Mouse (Mus musculus) heart, embryonic 13.5 days (tissue): ENCODE results near the gene Mbtd1. TPM values are rescaled to one million over a fixed set of nuclear protein-coding genes. Genes with fewer than 3 reads are reported as not detected.
A peak's percentile ranks its signal among the peaks of the same experiment; 100 is the strongest.

Experiments
- ATAC-seq: fragments of 200-750 bp; cut with Nextera tagmentation; 2 replicates; pipeline ENCODE4 v1.8.0; 2017; ENCODE audit warnings: moderate TSS enrichment; ENCODE audit not compliant: insufficient number of reproducible peaks, low FRiP score, low TSS enrichment; ENCODE audit errors: extremely low read depth
- H3K27ac ChIP-seq: fragments of 300-500 bp; sonication (generic); replicated peaks from 2 replicates; pipeline ENCODE4 v1.5.1; 2015; ENCODE audit warnings: moderate library complexity, mild to moderate bottlenecking, inconsistent platforms
- H3K27me3 ChIP-seq: fragments of 300-500 bp; sonication (generic); replicated peaks from 2 replicates; pipeline ENCODE4 v1.6.1; 2015; ENCODE audit warnings: mild to moderate bottlenecking, inconsistent platforms
- H3K36me3 ChIP-seq: fragments of 300-500 bp; sonication (generic); 2 replicates; pipeline ENCODE4 v1.6.1; 2015; ENCODE audit warnings: mild to moderate bottlenecking, inconsistent platforms
- H3K4me1 ChIP-seq: fragments of 300-500 bp; sonication (generic); 2 replicates; pipeline ENCODE4 v1.6.1; 2015; ENCODE audit warnings: inconsistent platforms
- H3K4me2 ChIP-seq: fragments of 300-500 bp; sonication (generic); 2 replicates; pipeline ENCODE4 v1.6.1; 2015; ENCODE audit warnings: inconsistent platforms, mild to moderate bottlenecking, moderate library complexity
- H3K4me3 ChIP-seq: fragments of 300-500 bp; sonication (generic); 2 replicates; pipeline ENCODE4 v1.5.1; 2015; ENCODE audit warnings: moderate library complexity, mild to moderate bottlenecking, inconsistent platforms
- H3K9ac ChIP-seq: fragments of 300-500 bp; sonication (generic); 2 replicates; pipeline ENCODE4 v1.6.1; 2015; ENCODE audit warnings: inconsistent platforms, mild to moderate bottlenecking, moderate library complexity
- H3K9me3 ChIP-seq: fragments of 300-500 bp; sonication (generic); 2 replicates; pipeline ENCODE4 v1.6.1; 2016; ENCODE audit warnings: inconsistent platforms
- WGBS: fragments of 180-500 bp; shearing (Covaris S2); methylation state at CpG from one replicate; pipeline ENCODE4 v1.1.7; 2015; ENCODE audit warnings: mixed read lengths; 5-methylcytosine and 5-hydroxymethylcytosine counted together
- polyA plus RNA-seq: library from polyadenylated mRNA; unstranded; fragments of >200 nt; fragmentation: Nextera tagmentation; extraction: Ambion mirVana; gene quantifications from 2 replicates; pipeline ENCODE4 v1.2.1, GENCODE M21; 2015

Gene Mbtd1
- 17.1 and 17.5 TPM in 2 replicates for polyA plus RNA-seq

- Histone ChIP-seq H3K27me3 (no peaks in the 10 kb centered on the region), H3K4me3 (peak within 1 kb of the TSS; percentile 99), H3K36me3 (peaks cover 29% of the 10 kb centered on the region), H3K4me1 (peaks cover 35% of the 10 kb centered on the region), H3K27ac (peak within 1 kb of the TSS; percentile 91), H3K9ac (peak within 1 kb of the TSS; percentile 98), H3K4me2 (peak within 1 kb of the TSS; percentile 95), H3K9me3 (no peaks in the 10 kb centered on the region)
- WGBS, result under 1% methylated on average over 73 of the region's 83 CpGs
- peak; percentile 95 for ATAC-seq
Measured at GRCm38 (mm10) chr11:93885572-93886410, at the start of gene Mbtd1, which contains the start of gene Utp18. Gene Mbtd1 (plus strand): TSS chr11:93885852. Gene Utp18 (minus strand): TSS chr11:93885766.

GRCm38 (mm10) chr11:93847342-93847741 is 38.3 kb upstream of the Mbtd1 start:
- WGBS, result 34% methylated on average over 2 of the region's 2 CpGs
- Histone ChIP-seq H3K9ac (no peak overlapping the region), H3K27me3 (no peaks in the 10 kb centered on the region), H3K4me2 (no peak overlapping the region), H3K27ac (no peak overlapping the region), H3K9me3 (no peaks in the 10 kb centered on the region), H3K4me3 (no peak overlapping the region), H3K36me3 (no peaks in the 10 kb centered on the region), H3K4me1 (no peaks in the 10 kb centered on the region)
- no peak for ATAC-seq

- Histone ChIP-seq H3K27ac (no peak overlapping the region), H3K4me1 (peaks cover 3% of the 10 kb centered on the region; the same call in 1 of the 2 replicates), H3K9me3 (no peaks in the 10 kb centered on the region), H3K4me2 (no peak overlapping the region), H3K27me3 (no peaks in the 10 kb centered on the region), H3K9ac (no peak overlapping the region), H3K4me3 (no peak overlapping the region), H3K36me3 (no peaks in the 10 kb centered on the region)
- ATAC-seq, result no peak
- WGBS, result 63% methylated on average over 3 of the region's 3 CpGs
Measured at GRCm38 (mm10) chr11:93852546-93852945, 33.1 kb upstream of the Mbtd1 start.

GRCm38 (mm10) chr11:93856284-93856955 is 29.2 kb upstream of the Mbtd1 start:
- Histone ChIP-seq H3K27ac (no peak overlapping the region), H3K4me3 (no peak overlapping the region), H3K36me3 (peaks cover 25% of the 10 kb centered on the region), H3K9ac (peak overlapping the region; percentile 8; the same call in 1 of the 2 replicates), H3K4me2 (peak overlapping the region; percentile 48), H3K4me1 (peaks cover 3% of the 10 kb centered on the region; the same call in 1 of the 2 replicates), H3K27me3 (no peaks in the 10 kb centered on the region), H3K9me3 (no peaks in the 10 kb centered on the region)
- WGBS, result 3% methylated on average over 6 of the region's 6 CpGs
- ATAC-seq, result no peak

- 85% methylated on average over 1 of the region's 1 CpGs for WGBS
- H3K27me3 ChIP-seq, result no peaks in the 10 kb centered on the region
- no peak for ATAC-seq
- H3K4me3 ChIP-seq, result no peak overlapping the region
- H3K9ac ChIP-seq, result no peak overlapping the region
- H3K4me2 ChIP-seq, result no peak overlapping the region
- no peak overlapping the region for H3K27ac ChIP-seq
- H3K4me1 ChIP-seq, result peaks cover 3% of the 10 kb centered on the region; the same call in 1 of the 2 replicates
- peaks cover 56% of the 10 kb centered on the region for H3K36me3 ChIP-seq
- H3K9me3 ChIP-seq, result no peaks in the 10 kb centered on the region
Measured at GRCm38 (mm10) chr11:93860540-93861172, 25.0 kb upstream of the Mbtd1 start.

GRCm38 (mm10) chr11:93861193-93861592 is 24.5 kb upstream of the Mbtd1 start:
- peaks cover 3% of the 10 kb centered on the region; the same call in 1 of the 2 replicates for H3K4me1 ChIP-seq
- no peak for ATAC-seq
- H3K36me3 ChIP-seq, result peaks cover 62% of the 10 kb centered on the region
- no peak overlapping the region for H3K27ac ChIP-seq
- no peak overlapping the region for H3K4me2 ChIP-seq
- no peak overlapping the region for H3K9ac ChIP-seq
- no peaks in the 10 kb centered on the region for H3K27me3 ChIP-seq
- no peaks in the 10 kb centered on the region for H3K9me3 ChIP-seq
- H3K4me3 ChIP-seq, result no peak overlapping the region
- 86% methylated on average over 2 of the region's 2 CpGs for WGBS

- Histone ChIP-seq H3K27ac (no peak overlapping the region), H3K36me3 (peaks cover 71% of the 10 kb centered on the region), H3K9me3 (no peaks in the 10 kb centered on the region), H3K4me1 (no peaks in the 10 kb centered on the region), H3K27me3 (no peaks in the 10 kb centered on the region), H3K4me2 (no peak overlapping the region), H3K9ac (no peak overlapping the region), H3K4me3 (no peak overlapping the region)
- no peak for ATAC-seq
- WGBS, result 85% methylated on average over 4 of the region's 4 CpGs
Measured at GRCm38 (mm10) chr11:93862045-93862623, 23.5 kb upstream of the Mbtd1 start.

- Histone ChIP-seq H3K9ac (no peak overlapping the region), H3K27ac (no peak overlapping the region), H3K9me3 (no peaks in the 10 kb centered on the region), H3K4me3 (no peak overlapping the region), H3K4me1 (no peaks in the 10 kb centered on the region), H3K36me3 (peaks cover 76% of the 10 kb centered on the region), H3K4me2 (no peak overlapping the region), H3K27me3 (no peaks in the 10 kb centered on the region)
- WGBS, result 75% methylated on average over 1 of the region's 1 CpGs
- no peak for ATAC-seq
Measured at GRCm38 (mm10) chr11:93862638-93863037, 23.0 kb upstream of the Mbtd1 start.

GRCm38 (mm10) chr11:93884068-93884467 is 1.6 kb upstream of the Mbtd1 start:
- Histone ChIP-seq H3K27me3 (no peaks in the 10 kb centered on the region), H3K4me3 (peak overlapping the region; percentile 99), H3K4me2 (peak overlapping the region; percentile 95), H3K27ac (no peak overlapping the region), H3K36me3 (peaks cover 40% of the 10 kb centered on the region), H3K9me3 (no peaks in the 10 kb centered on the region), H3K4me1 (peaks cover 31% of the 10 kb centered on the region), H3K9ac (peak overlapping the region; percentile 94)
- ATAC-seq, result no peak
- 94% methylated on average over 4 of the region's 4 CpGs for WGBS

GRCm38 (mm10) chr11:93884901-93885571 is 616 bp upstream of the Mbtd1 start:
- peak overlapping the region; percentile 94 for H3K9ac ChIP-seq
- under 1% methylated on average over 76 of the region's 81 CpGs for WGBS
- ATAC-seq, result peak; percentile 74
- peaks cover 37% of the 10 kb centered on the region for H3K36me3 ChIP-seq
- peak overlapping the region; percentile 99 for H3K4me3 ChIP-seq
- H3K9me3 ChIP-seq, result no peaks in the 10 kb centered on the region
- H3K4me2 ChIP-seq, result peak overlapping the region; percentile 95
- no peaks in the 10 kb centered on the region for H3K27me3 ChIP-seq
- H3K27ac ChIP-seq, result peak overlapping the region; percentile 91
- H3K4me1 ChIP-seq, result peaks cover 32% of the 10 kb centered on the region
